Mouse (Mus musculus): ENCODE data around the gene Eif4e1b. TPM values are rescaled to one million over a fixed set of nuclear protein-coding genes. Genes with fewer than 3 reads are reported as not detected.

Gene Eif4e1b
- not detected for polyA plus RNA-seq (2017; shearing (Covaris generic))

DNA sequence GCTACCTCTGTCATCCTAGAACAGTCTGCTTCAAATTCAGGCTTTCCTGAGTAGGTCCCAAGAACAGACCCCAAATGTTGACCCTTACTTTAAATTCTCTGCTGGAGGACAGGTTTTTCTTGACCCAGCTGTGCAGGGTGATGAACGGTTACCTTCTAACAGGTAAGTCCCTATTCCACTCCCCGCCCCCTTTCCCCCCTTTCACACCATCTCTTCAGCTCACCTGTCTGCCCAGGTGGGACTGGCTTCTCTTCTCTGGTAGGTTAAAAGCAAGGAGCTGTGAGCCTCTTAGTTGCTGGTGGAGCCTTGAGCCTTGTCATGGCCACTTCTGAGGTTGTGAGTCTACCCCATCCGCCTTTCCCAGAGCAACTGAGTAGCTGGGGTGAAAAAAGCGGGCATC, at the start of gene Eif4e1b:
Gene Eif4e1b, plus strand, starts transcription at position 301 of the 400 bp plus-strand sequence.

DNA sequence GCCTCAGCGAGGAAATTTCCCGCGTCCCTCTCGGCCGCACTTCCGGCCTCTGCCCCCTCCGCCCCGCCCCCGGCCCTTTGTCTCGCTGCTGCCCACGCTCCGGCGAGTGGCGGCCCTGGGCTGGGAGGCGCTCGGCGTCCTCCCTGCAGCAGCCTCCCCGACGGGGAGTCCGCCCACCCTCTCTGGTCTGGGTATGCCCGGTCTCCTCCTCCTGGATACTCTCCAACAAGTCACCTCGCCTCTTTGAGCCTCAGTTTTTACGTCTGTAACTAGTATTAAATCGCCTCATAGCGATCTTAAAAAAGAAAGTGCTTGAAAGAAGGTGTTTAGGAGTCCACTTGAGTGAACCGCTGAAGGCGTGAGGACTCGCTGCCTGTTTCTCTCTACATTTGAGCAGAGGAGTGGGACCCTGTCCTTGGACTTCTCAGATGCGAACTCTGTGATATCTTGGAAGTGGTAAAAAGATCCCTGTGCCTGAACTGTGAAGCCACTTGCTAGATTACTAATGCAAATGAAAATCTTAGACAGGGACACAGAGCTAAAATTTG, 33.9 kb upstream of the Eif4e1b start, which contains the start of gene Gprin1:
Gene Gprin1, minus strand, starts transcription at position 11 of the 548 bp plus-strand sequence.

DNA sequence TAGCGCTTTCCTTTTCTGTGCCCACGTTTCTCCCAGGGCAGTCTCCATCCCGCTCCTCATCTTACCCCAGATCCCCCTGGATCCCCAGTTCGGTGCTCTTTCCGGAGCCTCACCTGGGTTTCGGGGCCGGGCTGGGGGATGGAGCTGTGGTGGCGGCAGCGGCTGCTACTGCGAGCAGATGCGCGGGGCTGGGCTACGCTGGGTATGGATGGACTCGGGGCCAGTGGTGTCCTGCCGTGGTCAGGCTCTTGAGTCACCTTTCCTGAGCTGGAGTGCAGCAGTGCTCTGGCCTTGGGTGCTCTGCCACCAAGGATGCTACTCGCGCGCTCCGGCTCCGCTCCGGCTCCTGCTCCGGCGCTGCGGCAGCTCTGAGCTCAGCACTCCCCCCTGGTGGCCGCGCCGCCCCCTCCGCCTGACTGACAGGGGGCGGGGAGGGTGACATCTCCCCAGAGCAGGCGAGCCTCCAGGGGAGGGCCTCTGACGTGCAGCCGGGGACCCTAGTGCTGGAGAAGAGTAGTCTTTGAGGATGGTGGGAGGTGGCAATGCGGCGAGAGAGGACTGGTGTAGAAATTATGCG, 17.5 kb upstream of the Eif4e1b start, which contains the start of gene Sncb:
Gene Sncb, minus strand, starts transcription at position 404 of the 577 bp plus-strand sequence.

DNA sequence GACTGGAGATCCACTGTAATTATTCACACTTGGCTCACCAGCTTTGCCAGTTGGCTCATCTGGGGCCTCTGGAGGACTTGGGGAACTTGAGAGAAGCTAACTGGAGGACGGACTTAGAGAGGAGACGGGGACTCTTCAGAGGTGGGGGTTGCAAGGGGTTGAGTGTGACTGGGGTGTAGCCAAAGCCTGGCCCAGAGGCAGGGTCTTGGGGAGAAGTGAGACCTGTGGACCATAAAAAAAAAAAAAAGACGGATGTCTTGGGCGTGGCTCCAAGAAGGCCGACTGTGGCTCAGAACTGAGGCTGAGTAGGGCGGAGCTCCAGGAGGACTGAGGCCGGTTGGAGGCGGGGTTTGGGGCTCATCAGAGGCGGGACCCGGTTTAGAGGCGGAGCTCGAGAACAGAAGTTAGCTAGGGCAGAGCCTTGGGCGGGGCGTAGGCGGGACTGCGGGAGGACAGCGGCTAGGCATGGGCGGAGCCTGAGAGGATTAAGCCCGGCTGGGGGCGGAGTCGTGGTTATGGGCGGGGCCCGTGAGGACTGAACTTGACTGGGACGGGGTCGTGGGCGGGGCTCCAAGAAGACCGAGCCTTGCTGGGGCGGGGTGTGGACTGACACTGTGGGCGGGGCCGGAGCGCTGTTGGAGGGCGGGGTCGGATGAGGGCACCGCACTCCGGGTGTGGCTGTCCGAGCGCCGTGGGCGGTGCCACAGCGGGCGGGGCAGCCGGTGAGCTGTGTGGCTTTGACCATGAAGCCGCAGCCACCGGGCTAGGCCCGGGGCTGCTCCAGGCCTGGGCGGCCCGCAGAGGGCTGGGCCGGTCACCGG, 5.2 kb downstream of the Eif4e1b start, which contains the start of gene Tspan17:
Gene Tspan17, plus strand, starts transcription at position 638 of the 821 bp plus-strand sequence.

Other genes with a start within 250 kb of the Eif4e1b start
- gene 4833439L19Rik, start 218.6 kb upstream of the Eif4e1b start, polyA plus RNA-seq (2017; shearing (Covaris generic)): 101 TPM
- gene Arl10, start 209.0 kb upstream of the Eif4e1b start, polyA plus RNA-seq (2017; shearing (Covaris generic)): 12.9 TPM
- 46.0 TPM for gene Nop16, start 193.9 kb upstream of the Eif4e1b start, polyA plus RNA-seq (2017; shearing (Covaris generic))
- 183 TPM for gene Higd2a, start 193.8 kb upstream of the Eif4e1b start, polyA plus RNA-seq (2017; shearing (Covaris generic))
- gene Cltb, start 172.7 kb upstream of the Eif4e1b start, polyA plus RNA-seq (2017; shearing (Covaris generic)): 44.1 TPM
- gene Faf2, start 162.2 kb upstream of the Eif4e1b start, polyA plus RNA-seq (2017; shearing (Covaris generic)): 120 TPM
- 59.3 TPM for gene Rnf44, start 90.1 kb upstream of the Eif4e1b start, polyA plus RNA-seq (2017; shearing (Covaris generic))
- not detected for gene Cdhr2, start 82.5 kb upstream of the Eif4e1b start, polyA plus RNA-seq (2017; shearing (Covaris generic))
- not detected for gene Gprin1, start 34.1 kb upstream of the Eif4e1b start, polyA plus RNA-seq (2017; shearing (Covaris generic))
- gene Sncb, start 17.4 kb upstream of the Eif4e1b start, polyA plus RNA-seq (2017; shearing (Covaris generic)): not detected
- gene Tspan17, start 5.4 kb downstream of the Eif4e1b start, polyA plus RNA-seq (2017; shearing (Covaris generic)): 10.9 TPM
- 1.00 TPM for gene Unc5a, start 165.4 kb downstream of the Eif4e1b start, polyA plus RNA-seq (2017; shearing (Covaris generic))
- 1.6 TPM for gene Hk3, start 237.4 kb downstream of the Eif4e1b start, polyA plus RNA-seq (2017; shearing (Covaris generic))